Mouse (Mus musculus): ENCODE data around the gene Prkce. TPM values are rescaled to one million over a fixed set of nuclear protein-coding genes. Genes with fewer than 3 reads are reported as not detected.
A peak's percentile ranks its signal among the peaks of the same experiment; 100 is the strongest.

Gene Prkce
- polyA plus RNA-seq, 1 experiment, result not detected

- H3K4me1 ChIP-seq (ENCODE audit: control insufficient read depth, insufficient read depth, low read length), result peaks cover 37% of the 10 kb centered on the region
- H3K4me3 ChIP-seq (ENCODE audit: insufficient read depth, low read depth, low read length), result no peak overlapping the region
- no peak for TF ChIP-seq POLR2A (IDR thresholded peaks at IDR 0.05; ENCODE audit: insufficient read depth, low read depth, low read length)
- no peak for TF ChIP-seq CTCF (IDR thresholded peaks at IDR 0.05; ENCODE audit: insufficient read depth, low read depth, low read length)
- 68% methylated on average over 2 of the region's 2 CpGs for WGBS
- H3K27ac ChIP-seq (ENCODE audit: insufficient read depth, low read depth, low read length), result no peak overlapping the region
Measured at GRCm38 (mm10) chr17:86434781-86435180, 267.2 kb downstream of the Prkce start.

GRCm38 (mm10) chr17:86435570-86435969, 268.0 kb downstream of the Prkce start:
- peaks cover 32% of the 10 kb centered on the region for H3K4me1 ChIP-seq (ENCODE audit: control insufficient read depth, insufficient read depth, low read length)
- no peak overlapping the region for H3K4me3 ChIP-seq (ENCODE audit: insufficient read depth, low read depth, low read length)
- H3K27ac ChIP-seq (ENCODE audit: insufficient read depth, low read depth, low read length), result peak overlapping the region; percentile 89
- TF ChIP-seq CTCF (IDR thresholded peaks at IDR 0.05; ENCODE audit: insufficient read depth, low read depth, low read length) (no peak), POLR2A (IDR thresholded peaks at IDR 0.05; ENCODE audit: insufficient read depth, low read depth, low read length) (no peak)
- WGBS, result 92% methylated on average over 1 of the region's 1 CpGs

GRCm38 (mm10) chr17:86435984-86436383, 268.4 kb downstream of the Prkce start:
- Histone ChIP-seq H3K4me1 (ENCODE audit: control insufficient read depth, insufficient read depth, low read length) (peaks cover 30% of the 10 kb centered on the region), H3K4me3 (ENCODE audit: insufficient read depth, low read depth, low read length) (no peak overlapping the region), H3K27ac (ENCODE audit: insufficient read depth, low read depth, low read length) (peak overlapping the region; percentile 89)
- no peak for TF ChIP-seq CTCF (IDR thresholded peaks at IDR 0.05; ENCODE audit: insufficient read depth, low read depth, low read length)
- TF ChIP-seq POLR2A (IDR thresholded peaks at IDR 0.05; ENCODE audit: insufficient read depth, low read depth, low read length), result no peak
- WGBS, result 98% methylated on average over 2 of the region's 2 CpGs

GRCm38 (mm10) chr17:86436583-86437370, 269.2 kb downstream of the Prkce start:
- no peak for TF ChIP-seq POLR2A (IDR thresholded peaks at IDR 0.05; ENCODE audit: insufficient read depth, low read depth, low read length)
- no peak for TF ChIP-seq CTCF (IDR thresholded peaks at IDR 0.05; ENCODE audit: insufficient read depth, low read depth, low read length)
- H3K27ac ChIP-seq (ENCODE audit: insufficient read depth, low read depth, low read length), result peak overlapping the region; percentile 89
- H3K4me1 ChIP-seq (ENCODE audit: control insufficient read depth, insufficient read depth, low read length), result peaks cover 30% of the 10 kb centered on the region
- no peak overlapping the region for H3K4me3 ChIP-seq (ENCODE audit: insufficient read depth, low read depth, low read length)
- 60% methylated on average over 12 of the region's 12 CpGs for WGBS

- H3K27ac ChIP-seq (ENCODE audit: insufficient read depth, low read depth, low read length), result peak overlapping the region; percentile 89
- H3K4me1 ChIP-seq (ENCODE audit: control insufficient read depth, insufficient read depth, low read length), result peaks cover 30% of the 10 kb centered on the region
- TF ChIP-seq CTCF (IDR thresholded peaks at IDR 0.05; ENCODE audit: insufficient read depth, low read depth, low read length) (no peak), POLR2A (IDR thresholded peaks at IDR 0.05; ENCODE audit: insufficient read depth, low read depth, low read length) (no peak)
- 26% methylated on average over 20 of the region's 20 CpGs for WGBS
- H3K4me3 ChIP-seq (ENCODE audit: insufficient read depth, low read depth, low read length), result peak overlapping the region; percentile 8
Measured at GRCm38 (mm10) chr17:86437516-86438277, 270.1 kb downstream of the Prkce start.

GRCm38 (mm10) chr17:86438278-86438661, 270.7 kb downstream of the Prkce start:
- Histone ChIP-seq H3K27ac (ENCODE audit: insufficient read depth, low read depth, low read length) (peak overlapping the region; percentile 68), H3K4me1 (ENCODE audit: control insufficient read depth, insufficient read depth, low read length) (peaks cover 30% of the 10 kb centered on the region), H3K4me3 (ENCODE audit: insufficient read depth, low read depth, low read length) (no peak overlapping the region)
- WGBS, result 48% methylated on average over 3 of the region's 3 CpGs
- TF ChIP-seq POLR2A (IDR thresholded peaks at IDR 0.05; ENCODE audit: insufficient read depth, low read depth, low read length) (no peak), CTCF (IDR thresholded peaks at IDR 0.05; ENCODE audit: insufficient read depth, low read depth, low read length) (no peak)

GRCm38 (mm10) chr17:86438763-86439162, 271.2 kb downstream of the Prkce start:
- WGBS, result 84% methylated on average over 5 of the region's 5 CpGs
- no peak overlapping the region for H3K4me3 ChIP-seq (ENCODE audit: insufficient read depth, low read depth, low read length)
- peak overlapping the region; percentile 68; the same call in 1 of the 2 replicates for H3K27ac ChIP-seq (ENCODE audit: insufficient read depth, low read depth, low read length)
- peaks cover 32% of the 10 kb centered on the region for H3K4me1 ChIP-seq (ENCODE audit: control insufficient read depth, insufficient read depth, low read length)
- TF ChIP-seq CTCF (IDR thresholded peaks at IDR 0.05; ENCODE audit: insufficient read depth, low read depth, low read length), result no peak
- TF ChIP-seq POLR2A (IDR thresholded peaks at IDR 0.05; ENCODE audit: insufficient read depth, low read depth, low read length), result no peak

GRCm38 (mm10) chr17:86441098-86441497, 273.5 kb downstream of the Prkce start:
- Histone ChIP-seq H3K4me1 (ENCODE audit: control insufficient read depth, insufficient read depth, low read length) (peaks cover 34% of the 10 kb centered on the region), H3K4me3 (ENCODE audit: insufficient read depth, low read depth, low read length) (no peak overlapping the region), H3K27ac (ENCODE audit: insufficient read depth, low read depth, low read length) (no peak overlapping the region)
- TF ChIP-seq CTCF (IDR thresholded peaks at IDR 0.05; ENCODE audit: insufficient read depth, low read depth, low read length) (no peak), POLR2A (IDR thresholded peaks at IDR 0.05; ENCODE audit: insufficient read depth, low read depth, low read length) (no peak)
- WGBS, result 91% methylated on average over 7 of the region's 7 CpGs

- H3K4me1 ChIP-seq (ENCODE audit: control insufficient read depth, insufficient read depth, low read length), result peaks cover 26% of the 10 kb centered on the region
- 75% methylated on average over 7 of the region's 7 CpGs for WGBS
- no peak overlapping the region for H3K27ac ChIP-seq (ENCODE audit: insufficient read depth, low read depth, low read length)
- TF ChIP-seq CTCF (IDR thresholded peaks at IDR 0.05; ENCODE audit: insufficient read depth, low read depth, low read length) (no peak), POLR2A (IDR thresholded peaks at IDR 0.05; ENCODE audit: insufficient read depth, low read depth, low read length) (no peak)
- no peak overlapping the region for H3K4me3 ChIP-seq (ENCODE audit: insufficient read depth, low read depth, low read length)
Measured at GRCm38 (mm10) chr17:86443886-86444285, 276.3 kb downstream of the Prkce start.
